Mouse (Mus musculus) stomach, embryonic 16.5 days (tissue): ENCODE data around the gene Vmn1r40. TPM values are rescaled to one million over a fixed set of nuclear protein-coding genes. Genes with fewer than 3 reads are reported as not detected.

Source experiments
- ATAC-seq: fragments of 200-750 bp; cut with Nextera tagmentation; 2 replicates; pipeline ENCODE4 v1.8.0; 2017; ENCODE audit warnings: moderate number of reproducible peaks, moderate TSS enrichment; ENCODE audit not compliant: insufficient read depth, low FRiP score
- H3K27ac ChIP-seq: fragments of 300-500 bp; sonication (generic); 2 replicates; pipeline ENCODE4 v1.5.1; 2014; ENCODE audit warnings: low read length
- H3K27me3 ChIP-seq: fragments of 300-500 bp; sonication (generic); 2 replicates; pipeline ENCODE4 v1.6.1; 2014; ENCODE audit warnings: low read length, control low read depth, mixed read lengths; ENCODE audit not compliant: control insufficient read depth, insufficient read depth
- H3K36me3 ChIP-seq: fragments of 300-500 bp; sonication (generic); 2 replicates; pipeline ENCODE4 v1.6.1; 2014; ENCODE audit warnings: low read length; ENCODE audit not compliant: control insufficient read depth, insufficient read depth
- H3K4me1 ChIP-seq: fragments of 300-500 bp; sonication (generic); 2 replicates; pipeline ENCODE4 v1.6.1; 2014; ENCODE audit warnings: low read length, control low read depth, mixed read lengths; ENCODE audit not compliant: control insufficient read depth, insufficient read depth
- H3K4me2 ChIP-seq: fragments of 300-500 bp; sonication (generic); 2 replicates; pipeline ENCODE4 v1.6.1; 2014; ENCODE audit warnings: low read depth, low read length, mixed read lengths
- H3K4me3 ChIP-seq: fragments of 300-500 bp; sonication (generic); replicated peaks from 2 replicates; pipeline ENCODE4 v1.5.1; 2014; ENCODE audit warnings: mild to moderate bottlenecking, low read length
- H3K9ac ChIP-seq: fragments of 300-500 bp; sonication (generic); 2 replicates; pipeline ENCODE4 v1.6.1; 2014; ENCODE audit warnings: low read length
- H3K9me3 ChIP-seq: fragments of 300-500 bp; sonication (generic); replicated peaks from 2 replicates; pipeline ENCODE4 v1.6.1; 2016; ENCODE audit warnings: low read length, control low read depth; ENCODE audit not compliant: control insufficient read depth
- WGBS: fragments of 180-500 bp; shearing (Covaris S2); extraction: QIAGEN DNeasy Blood & Tissue Kit; methylation state at CpG from one replicate; pipeline ENCODE4 v1.1.7; 2014; 5-methylcytosine and 5-hydroxymethylcytosine counted together
- polyA plus RNA-seq: library from polyadenylated mRNA; unstranded; fragments of >200 nt; fragmentation: Nextera tagmentation; extraction: Ambion mirVana; gene quantifications from 2 replicates; pipeline ENCODE4 v1.2.1, GENCODE M21; 2015

Vmn1r40 gene
- not detected in 2 replicates for polyA plus RNA-seq

GRCm38 (mm10) chr6:89707240-89707639 lies at the start of gene Vmn1r40:
Gene Vmn1r40, plus strand, starts transcription at chr6:89707540.
- WGBS = 75% methylated on average over 4 of the region's 4 CpGs
- H3K4me1 ChIP-seq = no peaks in the 10 kb centered on the region
- ATAC-seq = no peak
- no peak within 1 kb of the TSS for H3K4me2 ChIP-seq
- no peak within 1 kb of the TSS for H3K27ac ChIP-seq
- H3K27me3 ChIP-seq = no peaks in the 10 kb centered on the region
- H3K4me3 ChIP-seq = no peak within 1 kb of the TSS
- no peak within 1 kb of the TSS for H3K9ac ChIP-seq
- no peaks in the 10 kb centered on the region for H3K9me3 ChIP-seq
- no peaks in the 10 kb centered on the region for H3K36me3 ChIP-seq

DNA sequence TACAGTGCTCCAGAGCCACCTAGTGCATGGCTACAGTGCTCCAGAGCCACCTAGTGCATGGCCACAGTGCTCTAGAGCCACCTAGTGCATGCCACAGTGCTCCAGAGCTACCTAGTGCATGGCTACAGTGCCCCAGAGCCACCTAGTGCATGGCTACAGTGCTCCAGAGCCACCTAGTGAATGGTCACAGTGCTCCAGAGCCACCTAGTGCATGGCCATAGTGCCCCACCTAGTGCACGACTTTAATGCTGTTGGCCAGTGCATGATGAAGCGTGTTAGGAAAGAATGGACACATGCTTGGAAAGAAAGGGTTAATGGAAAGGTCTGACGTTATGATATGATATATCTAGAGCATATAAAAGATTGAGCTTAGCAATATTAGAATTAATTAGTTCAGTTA lies 49.0 kb upstream of the Vmn1r40 start:
- ATAC-seq = no peak
- WGBS = 73% methylated on average over 3 of the region's 3 CpGs
- H3K27ac ChIP-seq = no peak overlapping the region
- no peaks in the 10 kb centered on the region for H3K9me3 ChIP-seq
- H3K9ac ChIP-seq = no peak overlapping the region
- H3K36me3 ChIP-seq = no peaks in the 10 kb centered on the region
- H3K4me2 ChIP-seq = no peak overlapping the region
- H3K4me1 ChIP-seq = no peaks in the 10 kb centered on the region
- no peaks in the 10 kb centered on the region for H3K27me3 ChIP-seq
- no peak overlapping the region for H3K4me3 ChIP-seq

GRCm38 (mm10) chr6:89658931-89659330 lies 48.4 kb upstream of the Vmn1r40 start:
- no peak for ATAC-seq
- H3K9ac ChIP-seq = no peak overlapping the region
- no peak overlapping the region for H3K4me3 ChIP-seq
- H3K27ac ChIP-seq = no peak overlapping the region
- H3K4me1 ChIP-seq = no peaks in the 10 kb centered on the region
- H3K36me3 ChIP-seq = no peaks in the 10 kb centered on the region
- 75% methylated on average over 6 of the region's 6 CpGs for WGBS
- no peaks in the 10 kb centered on the region for H3K27me3 ChIP-seq
- H3K4me2 ChIP-seq = no peak overlapping the region
- H3K9me3 ChIP-seq = no peaks in the 10 kb centered on the region

DNA sequence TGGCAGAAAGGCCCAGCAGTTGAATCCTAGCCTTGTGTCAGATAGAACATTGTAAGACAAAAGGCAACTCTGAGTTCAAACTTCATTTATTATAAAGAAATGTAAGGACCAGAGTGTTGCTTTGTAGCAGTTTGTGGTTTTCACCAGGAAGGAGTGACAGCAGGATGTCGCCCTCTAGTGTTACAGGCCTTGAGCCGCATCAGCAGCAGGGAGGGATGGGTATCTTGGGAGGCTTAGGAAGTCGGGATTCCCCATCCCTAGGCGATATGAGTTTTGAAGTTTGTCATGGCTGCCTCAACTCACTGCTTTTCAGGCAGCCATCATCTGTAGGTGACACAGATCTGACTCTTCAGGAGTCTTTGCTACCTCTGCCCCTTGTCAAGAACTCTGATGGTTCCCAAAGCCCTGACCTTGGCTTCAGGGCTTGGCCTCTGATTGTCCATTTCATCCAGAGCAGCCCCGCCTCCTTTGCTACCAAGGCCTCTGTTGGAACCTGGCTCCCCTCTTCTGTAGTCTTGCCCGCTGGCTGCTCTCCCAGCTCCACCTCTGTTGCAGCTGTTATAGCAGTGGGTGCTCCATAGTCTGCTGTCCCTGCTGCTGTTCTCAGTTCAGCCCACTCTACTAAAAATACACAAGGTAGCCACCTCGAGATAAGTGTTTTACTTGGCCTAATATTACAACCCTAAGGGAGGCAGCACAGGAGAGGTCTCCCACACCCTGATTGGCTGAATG lies 47.5 kb upstream of the Vmn1r40 start:
- Histone ChIP-seq H3K9me3 (no peaks in the 10 kb centered on the region), H3K36me3 (no peaks in the 10 kb centered on the region), H3K4me1 (no peaks in the 10 kb centered on the region), H3K27me3 (no peaks in the 10 kb centered on the region), H3K4me3 (no peak overlapping the region), H3K4me2 (no peak overlapping the region), H3K27ac (no peak overlapping the region), H3K9ac (no peak overlapping the region)
- 35% methylated on average over 7 of the region's 7 CpGs for WGBS
- no peak for ATAC-seq

DNA sequence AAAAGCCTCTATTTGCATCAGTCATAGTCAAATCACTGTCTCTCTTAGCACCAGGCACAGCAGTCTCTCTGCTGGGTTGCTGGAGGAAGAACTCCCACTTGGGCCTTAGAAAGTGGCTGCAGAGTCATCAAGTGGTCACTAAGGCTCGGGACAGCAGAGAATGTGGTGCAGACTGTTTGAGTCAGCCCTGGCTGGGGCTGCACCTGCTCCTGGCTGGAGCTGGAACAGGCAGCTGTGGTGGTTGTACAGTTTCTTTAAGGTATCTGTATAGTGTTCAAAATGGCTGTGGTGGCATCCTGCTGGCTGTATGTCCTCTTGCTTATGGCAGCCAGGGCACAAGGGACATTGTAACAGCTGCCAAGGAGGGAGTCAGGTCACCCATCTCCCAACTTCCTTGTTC lies 46.9 kb upstream of the Vmn1r40 start:
- ATAC-seq = no peak
- Histone ChIP-seq H3K4me2 (no peak overlapping the region), H3K9me3 (no peaks in the 10 kb centered on the region), H3K9ac (no peak overlapping the region), H3K36me3 (no peaks in the 10 kb centered on the region), H3K4me3 (no peak overlapping the region), H3K4me1 (no peaks in the 10 kb centered on the region), H3K27ac (no peak overlapping the region), H3K27me3 (no peaks in the 10 kb centered on the region)
- WGBS = 77% methylated on average over 1 of the region's 1 CpGs

GRCm38 (mm10) chr6:89662521-89662920 lies 44.8 kb upstream of the Vmn1r40 start:
- Histone ChIP-seq H3K4me1 (no peaks in the 10 kb centered on the region), H3K9ac (no peak overlapping the region), H3K4me3 (no peak overlapping the region), H3K36me3 (no peaks in the 10 kb centered on the region), H3K27me3 (no peaks in the 10 kb centered on the region), H3K9me3 (no peaks in the 10 kb centered on the region), H3K27ac (no peak overlapping the region), H3K4me2 (no peak overlapping the region)
- no peak for ATAC-seq
- WGBS = 92% methylated on average over 3 of the region's 3 CpGs

- no peak overlapping the region for H3K4me2 ChIP-seq
- 58% methylated on average over 8 of the region's 8 CpGs for WGBS
- no peaks in the 10 kb centered on the region for H3K36me3 ChIP-seq
- H3K27ac ChIP-seq = no peak overlapping the region
- no peaks in the 10 kb centered on the region for H3K4me1 ChIP-seq
- no peak overlapping the region for H3K9ac ChIP-seq
- H3K4me3 ChIP-seq = no peak overlapping the region
- H3K27me3 ChIP-seq = no peaks in the 10 kb centered on the region
- no peaks in the 10 kb centered on the region for H3K9me3 ChIP-seq
- no peak for ATAC-seq
Measured at GRCm38 (mm10) chr6:89665155-89665554, 42.2 kb upstream of the Vmn1r40 start.

DNA sequence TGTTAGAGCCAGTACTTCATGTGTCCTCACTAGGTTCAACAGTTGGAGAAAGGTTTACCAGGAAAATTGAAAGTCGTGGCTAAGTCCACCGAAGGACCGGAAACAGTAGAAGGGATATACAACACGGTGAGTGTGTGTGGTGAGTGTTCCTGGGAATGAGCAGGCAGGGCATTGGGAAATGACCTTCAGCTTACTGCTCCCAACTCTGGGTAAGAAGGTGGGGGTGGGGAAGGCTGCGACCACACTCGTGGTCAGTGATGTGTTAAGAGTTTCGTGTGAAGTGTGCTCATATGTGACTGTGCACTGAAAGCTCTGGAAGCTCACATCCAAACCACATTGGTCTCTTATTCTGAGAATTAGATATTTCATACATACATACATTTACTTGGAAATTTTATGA lies 41.7 kb upstream of the Vmn1r40 start:
- no peak for ATAC-seq
- Histone ChIP-seq H3K27me3 (no peaks in the 10 kb centered on the region), H3K36me3 (no peaks in the 10 kb centered on the region), H3K27ac (no peak overlapping the region), H3K4me2 (no peak overlapping the region), H3K9ac (no peak overlapping the region), H3K4me1 (no peaks in the 10 kb centered on the region), H3K9me3 (no peaks in the 10 kb centered on the region), H3K4me3 (no peak overlapping the region)
- 85% methylated on average over 7 of the region's 7 CpGs for WGBS

- WGBS = 82% methylated on average over 3 of the region's 3 CpGs
- Histone ChIP-seq H3K4me3 (no peak overlapping the region), H3K4me2 (no peak overlapping the region), H3K4me1 (no peaks in the 10 kb centered on the region), H3K27me3 (no peaks in the 10 kb centered on the region), H3K9me3 (no peaks in the 10 kb centered on the region), H3K27ac (no peak overlapping the region), H3K36me3 (no peaks in the 10 kb centered on the region), H3K9ac (no peak overlapping the region)
- no peak for ATAC-seq
Measured at GRCm38 (mm10) chr6:89666976-89667375, 40.4 kb upstream of the Vmn1r40 start.
